Mouse (Mus musculus) kidney, postnatal 25 days (tissue): Measurements from ENCODE around the gene Fam3b.
A peak's percentile ranks its signal among the peaks of the same experiment; 100 is the strongest.

Experiments used
- DNase-seq, 2 experiments: peaks; one replicate each; pipeline ENCODE4 v3.0.0; 2021; ENCODE audit warnings: mixed read lengths in 2 of 2

The Fam3b gene

GRCm38 (mm10) chr16:97478655-97479054, 36.0 kb downstream of the Fam3b start:
- no peak for DNase-seq

DNA sequence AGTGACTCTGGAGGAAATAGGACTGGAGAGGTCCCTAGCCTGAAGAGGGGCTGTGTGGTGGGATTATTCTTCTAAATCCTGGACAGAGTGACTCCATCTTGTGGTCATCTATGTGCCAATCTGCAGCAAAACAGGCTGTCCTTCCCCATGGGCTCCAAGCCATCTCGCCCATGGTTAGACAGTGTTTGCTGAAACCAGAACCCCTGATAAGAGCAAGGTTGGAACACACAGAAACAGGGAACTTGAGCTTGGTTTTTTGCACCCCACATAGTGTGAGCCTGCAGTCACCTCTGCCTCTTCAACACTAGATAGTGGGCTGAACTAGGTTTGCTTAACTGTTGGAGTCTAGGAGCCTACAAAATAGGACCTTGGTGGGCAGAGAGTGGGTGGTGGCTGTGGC, 38.1 kb downstream of the Fam3b start:
- no peak for DNase-seq

DNA sequence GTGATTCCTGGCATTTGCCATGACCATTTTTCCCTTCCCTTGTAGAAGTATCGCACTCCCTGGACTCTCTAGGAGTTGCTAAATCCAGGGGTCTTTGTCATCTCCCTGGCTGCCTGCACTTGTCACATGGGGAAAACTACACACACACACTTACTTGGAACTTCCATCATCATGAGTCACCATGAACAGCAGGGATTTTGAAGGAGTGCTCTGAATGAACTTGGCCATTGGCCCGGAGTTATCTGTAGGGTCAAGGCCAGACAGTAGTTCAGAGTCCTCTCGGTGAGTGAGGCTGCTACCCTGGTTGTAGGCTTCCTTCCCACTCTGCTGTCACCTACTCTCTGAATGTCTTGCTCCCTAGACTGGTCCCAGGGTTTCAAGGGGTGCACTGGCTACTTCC, 39.0 kb downstream of the Fam3b start:
- no peak for DNase-seq

DNA sequence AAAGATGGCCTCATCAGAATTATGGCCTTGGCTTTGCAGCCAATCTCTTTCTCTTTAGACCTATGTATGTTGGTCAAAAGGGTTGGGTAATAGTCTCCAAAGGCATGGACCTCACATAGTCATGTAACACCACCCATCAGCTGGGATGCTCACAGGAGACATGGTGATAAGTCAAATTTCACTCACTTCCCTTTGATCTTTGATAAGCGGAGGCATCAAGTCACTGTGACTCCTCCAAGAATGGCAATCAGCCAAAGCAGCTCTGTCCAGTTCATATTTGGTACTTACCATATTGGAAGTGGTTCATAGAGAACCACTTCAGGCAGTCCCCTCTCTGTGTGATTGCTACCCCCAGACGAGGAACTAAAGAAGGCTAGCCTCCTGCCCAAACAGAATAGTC, 39.9 kb downstream of the Fam3b start:
- no peak for DNase-seq

DNA sequence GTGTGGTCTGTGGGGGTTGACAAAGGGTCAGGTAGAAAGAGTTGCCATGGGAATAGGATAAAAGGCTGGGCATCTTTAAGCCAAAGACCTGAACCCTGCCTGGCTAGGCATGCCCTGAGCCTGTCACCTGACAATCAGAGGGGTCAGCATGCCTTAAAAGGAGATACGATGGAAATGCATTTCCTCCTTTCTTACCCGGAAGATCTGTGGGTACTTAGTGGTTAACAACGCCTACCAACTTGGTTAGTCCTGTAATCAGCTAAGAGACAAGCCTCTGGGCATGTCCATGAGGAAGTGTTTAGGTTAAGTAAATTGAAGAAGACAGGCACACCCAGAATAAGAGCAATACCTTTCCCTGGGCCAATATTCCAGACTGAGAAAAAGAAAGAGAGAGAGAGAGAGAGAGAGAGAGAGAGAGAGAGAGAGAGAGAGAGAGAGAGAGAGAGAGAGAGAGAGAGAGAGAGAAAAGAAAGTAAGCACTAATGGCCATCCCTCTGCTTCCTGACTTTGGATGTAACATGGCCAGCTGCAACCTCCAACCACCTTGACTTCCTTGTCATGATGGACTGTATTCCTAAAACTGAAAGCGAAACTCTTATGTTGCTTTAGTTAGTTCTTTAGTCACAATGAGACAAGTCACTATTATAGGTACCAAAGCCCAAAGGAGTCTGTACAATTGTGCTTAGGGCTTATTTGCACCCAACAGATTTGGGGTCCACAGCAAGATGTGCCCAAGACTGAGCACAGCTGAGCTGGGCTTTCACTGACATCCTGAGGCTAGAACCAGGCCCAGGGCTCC, 46.4 kb downstream of the Fam3b start:
- DNase-seq, result no peak

DNA sequence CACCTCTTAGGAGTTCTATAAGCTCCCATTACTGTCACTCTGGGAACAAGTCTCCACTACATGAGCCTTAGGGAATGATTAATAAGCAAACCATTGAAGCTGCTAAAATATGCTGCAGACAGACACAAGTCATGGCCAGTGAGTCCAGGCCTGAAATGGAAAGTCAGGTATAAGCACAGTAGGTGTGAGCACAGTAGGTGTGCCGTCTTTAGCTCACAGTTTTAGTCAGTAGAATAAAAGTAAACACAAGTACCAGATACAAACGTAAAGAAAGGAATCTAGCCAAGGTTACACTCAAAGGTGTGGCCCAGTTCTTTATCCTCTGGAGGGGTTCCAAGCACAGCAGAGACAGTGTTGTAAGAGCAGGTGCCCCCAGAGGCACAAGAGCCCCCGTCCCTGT, 47.1 kb downstream of the Fam3b start:
- DNase-seq, result no peak

DNA sequence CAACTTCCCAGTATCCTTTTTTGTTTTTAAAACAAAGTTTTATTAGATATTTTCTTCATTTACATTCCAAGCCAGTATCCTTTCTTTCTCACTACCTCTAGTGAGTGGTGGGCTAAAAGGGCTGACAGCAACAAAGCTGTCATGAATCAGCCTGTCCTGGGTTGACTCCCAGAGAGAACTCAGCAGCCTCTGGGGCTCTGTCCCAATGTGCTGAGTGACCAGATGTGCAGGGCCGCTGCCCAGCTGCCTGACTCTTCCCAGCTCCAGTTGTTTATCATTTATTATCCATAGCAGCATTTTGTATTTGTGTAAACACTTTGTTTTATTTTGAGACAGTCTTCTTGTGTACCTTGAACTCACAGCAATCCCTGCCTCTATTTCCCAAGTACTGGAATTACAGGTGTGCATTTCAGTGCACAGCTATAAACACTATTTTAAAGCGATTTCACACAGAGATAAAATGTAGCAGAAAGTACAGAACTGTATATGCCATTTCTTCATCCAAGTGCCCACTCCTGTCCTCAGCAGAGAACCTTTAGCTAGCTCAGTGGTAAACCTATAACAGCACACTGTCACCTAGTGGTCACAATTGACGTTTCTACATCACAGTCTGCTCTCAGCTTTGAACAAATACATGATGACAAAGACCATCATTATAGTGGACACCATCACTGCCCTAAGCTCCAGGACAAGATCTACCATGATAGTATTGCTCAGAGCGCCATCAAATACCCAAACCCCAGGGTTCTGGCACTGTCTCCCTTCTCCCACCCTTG, 48.2 kb downstream of the Fam3b start:
- DNase-seq, result no peak

DNA sequence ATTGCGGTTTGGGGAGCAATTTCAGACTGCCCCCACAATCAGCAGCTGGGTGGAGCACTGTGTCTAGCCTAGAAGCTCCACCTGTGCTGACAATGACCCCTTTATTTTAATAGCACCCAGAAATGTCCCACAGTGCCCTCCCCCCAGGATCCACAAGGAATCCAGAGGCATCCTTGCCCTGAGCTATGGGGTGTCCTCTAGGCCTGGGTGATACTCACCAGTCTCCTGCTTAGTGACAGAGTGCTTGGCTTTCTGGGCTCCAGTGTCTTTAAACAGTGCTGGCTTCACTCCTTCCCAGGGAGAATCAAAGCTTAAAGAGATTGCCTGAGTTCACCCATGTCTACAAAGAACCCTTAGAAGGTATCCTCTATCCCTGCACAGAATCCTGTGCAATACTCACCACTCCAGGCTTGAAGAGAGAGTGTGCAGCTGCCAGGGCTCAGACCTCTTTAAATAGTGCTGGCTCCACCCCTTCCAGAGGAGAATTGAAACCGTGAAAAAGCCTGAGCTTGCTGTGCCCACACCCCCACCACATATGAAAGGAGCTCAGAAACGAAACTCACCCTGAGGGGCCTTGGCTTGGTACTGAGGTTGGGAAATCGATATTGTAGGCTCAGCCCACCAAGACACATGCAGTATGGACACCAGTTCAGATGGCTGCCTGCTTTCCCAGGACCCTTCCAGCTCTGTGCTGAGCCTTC, 52.0 kb downstream of the Fam3b start, which contains the start of gene Mx1:
TSS of gene Mx1 (minus strand) at position 427 of the 701 bp plus-strand sequence.
- DNase-seq, result no peak

DNA sequence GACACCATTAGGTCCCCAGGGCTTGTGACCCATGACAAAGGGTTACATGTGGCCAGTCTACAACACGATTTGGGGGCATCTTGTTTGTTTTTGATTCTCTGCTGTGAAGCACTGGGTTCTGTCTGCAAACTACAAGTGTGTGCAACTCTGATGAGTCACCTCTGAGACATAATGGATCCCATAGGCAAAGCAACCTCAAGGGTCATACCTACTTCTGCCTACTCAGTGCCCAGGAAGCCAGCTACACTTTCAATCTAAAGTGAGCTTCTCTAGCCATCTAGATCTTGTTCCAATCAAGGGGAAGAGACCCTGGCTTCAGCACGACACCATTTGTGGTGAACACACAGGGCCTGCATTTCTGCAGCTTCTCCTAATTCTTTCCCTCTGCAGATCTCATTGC, 53.3 kb downstream of the Fam3b start:
- no peak for DNase-seq

DNA sequence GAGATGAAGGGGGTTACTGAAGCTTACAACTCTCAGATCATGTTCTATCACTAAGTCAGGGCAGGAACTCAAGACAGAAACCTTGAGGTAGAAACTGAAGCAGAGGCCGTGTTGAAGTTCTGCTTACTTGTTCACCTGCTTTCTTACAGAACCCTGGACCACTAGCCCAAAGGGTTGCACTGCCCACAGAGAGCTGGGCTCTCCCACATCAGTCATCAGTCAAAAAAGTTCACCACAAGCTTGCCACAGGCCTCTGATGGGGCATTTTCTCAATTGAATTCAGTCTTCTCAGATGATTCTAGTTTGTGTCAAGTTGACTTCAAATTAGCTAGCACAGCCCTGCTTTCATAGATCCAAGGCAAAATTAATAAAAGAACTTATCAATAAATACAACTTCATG, 54.8 kb downstream of the Fam3b start:
- no peak for DNase-seq

- no peak for DNase-seq
Measured at GRCm38 (mm10) chr16:97447386-97447785, 67.2 kb downstream of the Fam3b start.

DNA sequence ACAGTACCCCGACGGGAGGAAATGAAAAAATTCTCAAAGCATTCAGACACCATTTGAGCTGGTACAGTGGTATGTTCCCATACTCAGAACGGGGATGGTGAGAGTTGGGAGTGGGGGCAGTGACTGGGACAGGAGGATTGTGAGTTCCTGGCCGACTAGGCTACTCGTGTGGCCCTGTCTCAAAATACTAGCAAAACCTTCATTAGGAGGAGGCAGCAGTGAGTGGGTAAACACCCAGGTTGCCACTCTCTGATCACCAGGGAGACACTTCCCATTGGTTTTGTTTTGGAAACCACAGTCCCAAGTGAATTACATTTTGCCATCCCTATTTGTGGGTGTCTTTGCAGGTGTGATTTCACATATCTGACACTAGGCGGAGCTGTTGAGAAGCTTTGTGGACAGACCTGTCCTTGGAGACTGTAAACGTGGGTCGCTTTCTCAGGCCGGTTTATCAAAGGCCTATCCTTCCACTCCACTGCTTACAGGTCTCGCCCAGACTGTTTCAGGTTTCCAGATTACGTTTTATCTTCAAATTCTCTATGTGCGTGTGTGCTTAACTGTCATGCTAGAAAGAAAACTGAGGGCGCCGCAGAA, 70.8 kb downstream of the Fam3b start:
- peak; percentile 39 to 46 for DNase-seq

- DNase-seq, result no peak
Measured at GRCm38 (mm10) chr16:97441967-97442366, 72.6 kb downstream of the Fam3b start.

GRCm38 (mm10) chr16:97438191-97438590, 76.4 kb downstream of the Fam3b start:
- no peak for DNase-seq

- no peak for DNase-seq
Measured at GRCm38 (mm10) chr16:97437448-97438056, 77.1 kb downstream of the Fam3b start.

- no peak for DNase-seq
Measured at GRCm38 (mm10) chr16:97434206-97434605, 80.4 kb downstream of the Fam3b start.

DNA sequence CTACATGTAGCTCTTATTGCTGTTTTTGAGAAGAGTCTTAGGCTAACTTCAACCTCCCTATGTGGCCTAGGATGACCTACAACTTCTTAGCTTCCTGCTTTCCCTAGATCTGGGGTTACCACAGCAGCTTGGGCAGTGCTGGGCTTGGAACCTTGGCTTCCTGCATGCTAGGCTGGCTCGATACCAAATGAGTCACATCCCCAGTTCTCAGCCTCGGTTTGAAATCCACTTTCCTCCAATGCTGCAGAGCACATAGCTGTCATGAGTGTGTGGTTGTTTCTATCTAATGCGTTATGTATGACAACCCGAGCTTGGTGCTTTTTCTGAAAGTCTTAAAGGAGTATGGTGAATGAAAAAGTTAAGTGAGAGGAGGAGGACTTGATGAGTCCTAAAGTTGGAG, 83.3 kb downstream of the Fam3b start:
- DNase-seq, result peak in 1 of 2 experiments; percentile 21

DNA sequence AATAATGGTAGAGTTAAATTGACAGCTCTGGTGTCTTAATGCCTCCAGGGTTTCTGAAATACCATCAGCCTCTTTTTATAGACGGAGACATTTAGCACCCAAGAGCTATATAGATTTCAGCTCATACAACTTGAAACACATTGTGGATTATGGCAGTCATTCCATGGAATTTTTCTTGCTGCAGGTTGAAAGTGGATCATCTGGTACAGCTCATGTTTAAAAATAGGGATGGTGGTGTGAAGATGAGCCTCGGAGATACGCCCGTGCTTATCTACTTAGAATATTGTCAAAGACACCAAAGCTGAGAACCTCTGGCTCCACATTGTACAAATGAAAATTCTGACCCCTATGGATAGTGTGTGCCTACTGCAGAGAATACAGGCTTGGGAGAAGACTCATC, 84.5 kb downstream of the Fam3b start:
- no peak for DNase-seq

- no peak for DNase-seq
Measured at GRCm38 (mm10) chr16:97428026-97428425, 86.6 kb downstream of the Fam3b start.

GRCm38 (mm10) chr16:97423627-97424026, 91.0 kb downstream of the Fam3b start:
- no peak for DNase-seq

DNA sequence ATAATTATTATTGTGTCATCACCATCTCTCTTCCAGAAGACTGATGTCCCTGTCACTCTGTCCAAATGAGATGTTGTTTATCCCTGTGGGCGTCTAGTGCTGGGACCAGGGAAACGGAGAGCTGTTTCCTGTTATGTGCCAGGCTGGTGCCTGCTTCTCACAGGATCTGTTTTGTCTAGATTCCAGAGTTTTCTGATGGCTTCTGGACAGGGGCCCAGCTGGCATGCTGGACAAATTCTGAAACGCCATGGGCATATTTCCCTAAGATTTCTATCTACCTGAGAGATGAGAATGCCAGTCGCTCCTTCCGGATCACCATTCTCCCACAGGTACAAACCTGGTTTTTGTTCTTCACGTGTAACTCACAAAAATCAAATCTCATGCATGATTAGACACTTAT, 92.9 kb downstream of the Fam3b start:
- DNase-seq, result no peak
